8 mouse cellular contexts compared by ENCODE assay signal in the genomic region with DNA sequence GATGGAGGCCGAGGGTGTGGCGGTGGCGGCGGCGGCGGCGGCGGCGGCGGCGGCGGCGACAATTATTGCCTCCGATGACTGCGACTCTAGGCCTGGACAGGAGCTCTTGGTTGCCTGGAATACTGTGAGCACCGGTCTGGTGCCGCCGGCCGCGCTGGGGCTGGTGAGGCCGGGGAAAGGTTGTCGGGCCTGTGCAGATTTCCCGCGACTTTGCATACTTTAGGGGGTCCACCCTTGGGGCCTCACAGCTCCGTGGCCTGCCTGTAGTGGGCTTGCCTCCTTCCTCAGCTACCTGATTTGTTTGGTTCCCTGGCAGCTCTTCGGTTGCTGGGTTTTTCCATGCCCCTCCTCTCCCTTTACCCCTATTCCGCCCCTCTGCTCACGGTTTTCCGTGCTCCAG. TPM values are rescaled to one million over a fixed set of nuclear protein-coding genes. Genes with fewer than 3 reads are reported as not detected.
DNase-seq lines count a peak whose midpoint lies in the region; ATAC-seq and TF ChIP-seq lines count a peak whose summit lies in the region.

No protein-coding gene starts in this region.

- H3K4me2 ChIP-seq in heart, embryonic 12.5 days: peak overlapping the region; percentile 93
- H3K4me2 ChIP-seq in forebrain, embryonic 15.5 days (replicated peaks): peak overlapping the region; percentile 93
- peak overlapping the region; percentile 90 for H3K4me2 ChIP-seq in liver, embryonic 15.5 days

- no peak for DNase-seq in heart, adult 9 months (ENCODE audit: low spot score in 2 of 2)
- DNase-seq in natural killer cell, adult 2 months (ENCODE audit: low spot score in 2 of 2): no peak
- DNase-seq in gastrocnemius, postnatal 25 days: no peak
- DNase-seq in spleen, postnatal 36 days (ENCODE audit: low spot score in 2 of 2): no peak

- no peaks in the 10 kb centered on the region for H3K27me3 ChIP-seq in heart, embryonic 12.5 days (replicated peaks)
- H3K27me3 ChIP-seq in E14TG2a.4 (ENCODE audit: insufficient read depth, low read length): no peaks in the 10 kb centered on the region
- no peaks in the 10 kb centered on the region for H3K27me3 ChIP-seq in forebrain, embryonic 15.5 days
- no peaks in the 10 kb centered on the region for H3K27me3 ChIP-seq in liver, embryonic 15.5 days

- peak overlapping the region; percentile 84 for H3K4me3 ChIP-seq in heart, embryonic 12.5 days
- H3K4me3 ChIP-seq in E14TG2a.4 (replicated peaks; ENCODE audit: low read length): peak overlapping the region; percentile 95
- H3K4me3 ChIP-seq in forebrain, embryonic 15.5 days: peak overlapping the region; percentile 74
- peak overlapping the region; percentile 97 for H3K4me3 ChIP-seq in liver, embryonic 15.5 days (replicated peaks)

- under 1% methylated on average over 28 of the region's 29 CpGs for WGBS in heart, embryonic 12.5 days
- WGBS in forebrain, embryonic 15.5 days: under 1% methylated on average over 29 of the region's 29 CpGs
- under 1% methylated on average over 29 of the region's 29 CpGs for WGBS in liver, embryonic 15.5 days (ENCODE audit: insufficient replicate concordance)

- peak overlapping the region; percentile 90 for H3K9ac ChIP-seq in heart, embryonic 12.5 days
- peak overlapping the region; percentile 68 for H3K9ac ChIP-seq in forebrain, embryonic 15.5 days (replicated peaks)
- peak overlapping the region; percentile 92 for H3K9ac ChIP-seq in liver, embryonic 15.5 days

- peaks cover 29% of the 10 kb centered on the region for H3K4me1 ChIP-seq in heart, embryonic 12.5 days (replicated peaks)
- H3K4me1 ChIP-seq in E14TG2a.4 (replicated peaks; ENCODE audit: low read depth, low read length): peaks cover 46% of the 10 kb centered on the region
- H3K4me1 ChIP-seq in forebrain, embryonic 15.5 days: peaks cover 37% of the 10 kb centered on the region
- peaks cover 48% of the 10 kb centered on the region for H3K4me1 ChIP-seq in liver, embryonic 15.5 days (replicated peaks)

- H3K27ac ChIP-seq in heart, embryonic 12.5 days (ENCODE audit: poor library complexity, severe bottlenecking): peak overlapping the region; percentile 24
- peak overlapping the region; percentile 66 for H3K27ac ChIP-seq in forebrain, embryonic 15.5 days (replicated peaks)
- peak overlapping the region; percentile 78 for H3K27ac ChIP-seq in liver, embryonic 15.5 days (replicated peaks)

- H3K36me3 ChIP-seq in heart, embryonic 12.5 days: peaks cover 68% of the 10 kb centered on the region
- H3K36me3 ChIP-seq in E14TG2a.4 (ENCODE audit: insufficient read depth, low read length): peaks cover 88% of the 10 kb centered on the region
- peaks cover 60% of the 10 kb centered on the region for H3K36me3 ChIP-seq in forebrain, embryonic 15.5 days
- peaks cover 82% of the 10 kb centered on the region for H3K36me3 ChIP-seq in liver, embryonic 15.5 days (replicated peaks)

- peak; percentile 43 for ATAC-seq in heart, embryonic 12.5 days (ENCODE audit: insufficient number of reproducible peaks, low FRiP score)
- ATAC-seq in forebrain, embryonic 15.5 days (replicated peaks): peak; percentile 75
- ATAC-seq in liver, embryonic 15.5 days (ENCODE audit: insufficient read depth): peak; percentile 43

- H3K9me3 ChIP-seq in heart, embryonic 12.5 days (replicated peaks): no peaks in the 10 kb centered on the region
- H3K9me3 ChIP-seq in E14TG2a.4 (ENCODE audit: low read length): no peaks in the 10 kb centered on the region
- H3K9me3 ChIP-seq in forebrain, embryonic 15.5 days: no peaks in the 10 kb centered on the region
- no peaks in the 10 kb centered on the region for H3K9me3 ChIP-seq in liver, embryonic 15.5 days (replicated peaks)

- TF ChIP-seq CTCF in E14TG2a.4 (conservative IDR thresholded peaks at IDR 0.05; ENCODE audit: low read length): no peak

RNA-seq across cellular contexts. Expression of a gene that starts 0.2 kb away (rescaled TPM):
- 83.4 and 87.7 TPM in 2 replicates for polyA plus RNA-seq in heart, embryonic 12.5 days (2016; fragmentation: Nextera tagmentation; extraction: Ambion mirVana)
- polyA plus RNA-seq in forebrain, embryonic 15.5 days (2015; fragmentation: Nextera tagmentation; extraction: Ambion mirVana): 148 and 150 TPM in 2 replicates
- 41.7 and 45.0 TPM in 2 replicates for polyA plus RNA-seq in liver, embryonic 15.5 days (2015; fragmentation: Nextera tagmentation; extraction: Ambion mirVana)
- 10 to 100 TPM; 27.0 to 27.3 TPM for total RNA-seq in gastrocnemius, postnatal 25 days (2021)

RNA-seq across cellular contexts. Expression of a gene that starts 0.3 kb away (rescaled TPM):
- polyA plus RNA-seq in heart, embryonic 12.5 days (2016; fragmentation: Nextera tagmentation; extraction: Ambion mirVana): 131 and 133 TPM in 2 replicates
- 209 and 225 TPM in 2 replicates for polyA plus RNA-seq in forebrain, embryonic 15.5 days (2015; fragmentation: Nextera tagmentation; extraction: Ambion mirVana)
- polyA plus RNA-seq in liver, embryonic 15.5 days (2015; fragmentation: Nextera tagmentation; extraction: Ambion mirVana): 116 and 124 TPM in 2 replicates
- total RNA-seq in gastrocnemius, postnatal 25 days (2021): 10 to 100 TPM; 31.6 to 33.0 TPM

RNA-seq across cellular contexts. Expression of a gene that starts 10.1 kb away (rescaled TPM):
- polyA plus RNA-seq in heart, embryonic 12.5 days (2016; fragmentation: Nextera tagmentation; extraction: Ambion mirVana): 4.9 and 5.1 TPM in 2 replicates
- 15.6 and 16.5 TPM in 2 replicates for polyA plus RNA-seq in forebrain, embryonic 15.5 days (2015; fragmentation: Nextera tagmentation; extraction: Ambion mirVana)
- 3.9 and 5.4 TPM in 2 replicates for polyA plus RNA-seq in liver, embryonic 15.5 days (2015; fragmentation: Nextera tagmentation; extraction: Ambion mirVana)
- 1 to 10 TPM; 2.1 to 2.9 TPM for total RNA-seq in gastrocnemius, postnatal 25 days (2021)

RNA-seq across cellular contexts. Expression of a gene that starts 15.4 kb away (rescaled TPM):
- not detected in 2 replicates for polyA plus RNA-seq in heart, embryonic 12.5 days (2016; fragmentation: Nextera tagmentation; extraction: Ambion mirVana)
- polyA plus RNA-seq in forebrain, embryonic 15.5 days (2015; fragmentation: Nextera tagmentation; extraction: Ambion mirVana): not detected in 2 replicates
- not detected in 2 replicates for polyA plus RNA-seq in liver, embryonic 15.5 days (2015; fragmentation: Nextera tagmentation; extraction: Ambion mirVana)
- total RNA-seq in gastrocnemius, postnatal 25 days (2021): not detected

RNA-seq across cellular contexts. Expression of a gene that starts 17.2 kb away (rescaled TPM):
- polyA plus RNA-seq in heart, embryonic 12.5 days (2016; fragmentation: Nextera tagmentation; extraction: Ambion mirVana): not detected in 2 replicates
- polyA plus RNA-seq in forebrain, embryonic 15.5 days (2015; fragmentation: Nextera tagmentation; extraction: Ambion mirVana): not detected in 2 replicates
- polyA plus RNA-seq in liver, embryonic 15.5 days (2015; fragmentation: Nextera tagmentation; extraction: Ambion mirVana): not detected in 2 replicates
- total RNA-seq in gastrocnemius, postnatal 25 days (2021): not detected

Comparison
In these comparisons a context has a peak if more than half of its experiments do, and no peak if none do; other contexts are left out.
1. H3K27ac ChIP-seq: peak in every context shown above with its lines; median percentile 78 in liver, embryonic 15.5 days; 66 in forebrain, embryonic 15.5 days; 24 in heart, embryonic 12.5 days.